Mouse (Mus musculus) C2C12 (cell line): ENCODE measurements around the gene Wdtc1.

Experiments used
- CTCF ChIP-seq: IDR thresholded peaks from one replicate; pipeline ENCODE4 v1.5.1; 2011; ENCODE audit not compliant: control insufficient read depth, insufficient read depth, insufficient read length
- MAX ChIP-seq: IDR thresholded peaks from one replicate; pipeline ENCODE4 v1.6.1; 2011; ENCODE audit warnings: mild to moderate bottlenecking, control low read depth
- MYOD1 ChIP-seq: IDR thresholded peaks from one replicate; pipeline ENCODE4 v1.6.1; 2011; ENCODE audit warnings: low read depth; ENCODE audit not compliant: control insufficient read depth, insufficient read length
- USF1 ChIP-seq: IDR thresholded peaks from one replicate; pipeline ENCODE4 v1.6.1; 2011; ENCODE audit warnings: low read depth, mild to moderate bottlenecking, control low read depth, moderate library complexity

DNA sequence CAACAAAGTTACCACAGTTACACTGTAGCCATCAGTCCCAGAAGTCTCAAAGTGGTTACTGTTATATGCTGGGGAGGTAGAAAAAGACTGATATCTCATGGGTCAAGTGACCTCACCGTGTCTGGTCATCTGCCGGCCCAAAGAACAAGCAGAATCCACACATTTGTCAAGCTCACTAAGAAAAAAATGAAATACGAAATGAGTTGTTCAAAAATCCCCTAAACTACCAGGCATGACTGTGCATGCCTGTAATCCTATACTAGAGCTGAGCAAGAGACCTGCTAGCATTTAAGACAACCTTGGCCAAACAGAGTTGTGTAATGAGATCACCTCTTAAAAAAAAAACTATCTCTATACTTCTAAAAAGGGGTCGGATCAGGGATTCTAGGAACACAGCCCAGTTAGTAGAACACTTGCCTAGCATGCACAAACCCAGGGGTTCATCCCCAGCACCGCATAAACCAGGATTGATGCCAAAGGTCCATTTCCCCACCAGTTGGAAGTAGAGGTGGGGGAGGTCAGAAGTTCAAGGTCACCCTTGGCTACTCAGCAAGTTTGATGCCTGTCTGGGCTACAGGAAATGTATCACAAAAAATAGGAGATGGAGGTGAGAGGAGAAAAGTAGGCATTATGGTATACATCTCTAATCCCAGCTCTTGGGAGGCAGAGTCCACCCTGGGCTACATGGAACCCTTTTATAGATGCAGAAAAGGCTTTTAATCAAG is 5.1 kb downstream of the Wdtc1 start:
- TF ChIP-seq MAX (no peak), CTCF (no peak), MYOD1 (no peak), USF1 (no peak)
